20 mouse cellular contexts compared by ENCODE assay signal in genomic region chr7:75957366-75957765, GRCm38 (mm10).
"Had no signal": no experiment of that assay in that cellular context is flagged by ENCODE, and none has a peak within 500 bp of the region (broad histone marks: within the 10 kb centered on the region; RNA-seq: fewer than 3 reads in every experiment).

No protein-coding gene starts in this region.

- H3K4me1 ChIP-seq: heart, embryonic 12.5 days; hindbrain, embryonic 10.5 days; hindbrain, embryonic 12.5 days; intestine, embryonic 15.5 days; limb, embryonic 10.5 days; limb, embryonic 12.5 days; liver, embryonic 13.5 days; liver, embryonic 15.5 days had no signal

- H3K9me3 ChIP-seq: heart, embryonic 12.5 days; hindbrain, embryonic 10.5 days; hindbrain, embryonic 12.5 days; intestine, embryonic 15.5 days; limb, embryonic 10.5 days; limb, embryonic 12.5 days; liver, embryonic 13.5 days; liver, embryonic 15.5 days had no signal

- H3K36me3 ChIP-seq: heart, embryonic 12.5 days; hindbrain, embryonic 10.5 days; hindbrain, embryonic 12.5 days; intestine, embryonic 15.5 days; limb, embryonic 10.5 days; limb, embryonic 12.5 days; liver, embryonic 13.5 days; liver, embryonic 15.5 days had no signal

- H3K27ac ChIP-seq: hindbrain, embryonic 10.5 days; hindbrain, embryonic 12.5 days; hindbrain, embryonic 14.5 days; intestine, embryonic 15.5 days; left cerebral cortex, adult 2 months; limb, embryonic 10.5 days; limb, embryonic 12.5 days; liver, embryonic 13.5 days; liver, embryonic 15.5 days had no signal

- DNase-seq: gastrocnemius, postnatal 14 days; heart, postnatal 10 days; heart, postnatal 4 days; kidney, adult 18-20 months; kidney, adult 8-10 months; kidney, postnatal 10 days; kidney, postnatal 25 days; kidney, postnatal 4 days; liver; liver, embryonic 13.5 days; liver, postnatal 0 days had no signal

- H3K27me3 ChIP-seq: heart, embryonic 12.5 days; hindbrain, embryonic 12.5 days; intestine, embryonic 15.5 days; limb, embryonic 12.5 days; liver, embryonic 13.5 days; liver, embryonic 15.5 days had no signal

- H3K4me3 ChIP-seq: heart, embryonic 12.5 days; hindbrain, embryonic 10.5 days; hindbrain, embryonic 12.5 days; intestine, embryonic 15.5 days; left cerebral cortex, adult 2 months; limb, embryonic 10.5 days; limb, embryonic 12.5 days; liver, embryonic 13.5 days; liver, embryonic 15.5 days had no signal
